Mouse (Mus musculus) heart, embryonic 14.5 days (tissue): ENCODE results near the gene Rab22a. TPM values are rescaled to one million over a fixed set of nuclear protein-coding genes. Genes with fewer than 3 reads are reported as not detected.

Experiments
- ATAC-seq: fragments of 200-750 bp; cut with Nextera tagmentation; 2 replicates; pipeline ENCODE4 v1.8.0; 2017; ENCODE audit warnings: low read depth, moderate TSS enrichment; ENCODE audit not compliant: insufficient number of reproducible peaks, insufficient read depth, low FRiP score
- H3K27ac ChIP-seq, 2 experiments: fragments of 200-500 bp in 1 of 2; fragments of 300-500 bp in 1 of 2; sonication (generic) in 1 of 2; replicated peaks in 1 of 2; 2 replicates each; pipeline ENCODE4 v1.5.1; 2012 to 2014; ENCODE audit warnings: low read depth in 2 of 2, low read length in 2 of 2, control low read depth in 1 of 2, mild to moderate bottlenecking in 1 of 2, mixed read lengths in 1 of 2; ENCODE audit not compliant: control insufficient read depth in 1 of 2, insufficient read depth in 1 of 2
- H3K27me3 ChIP-seq: fragments of 300-500 bp; sonication (generic); 2 replicates; pipeline ENCODE4 v1.6.1; 2014; ENCODE audit warnings: mild to moderate bottlenecking, low read length, control low read depth; ENCODE audit not compliant: control insufficient read depth, insufficient read depth
- H3K36me3 ChIP-seq: fragments of 300-500 bp; sonication (generic); 2 replicates; pipeline ENCODE4 v1.6.1; 2014; ENCODE audit warnings: mild to moderate bottlenecking, control low read depth, low read length, mixed read lengths; ENCODE audit not compliant: control insufficient read depth, insufficient read depth
- H3K4me1 ChIP-seq, 2 experiments: fragments of 200-500 bp in 1 of 2; fragments of 300-500 bp in 1 of 2; sonication (generic) in 1 of 2; 2 replicates each; pipeline ENCODE4 v1.6.1; 2012 to 2014; ENCODE audit warnings: low read length in 2 of 2, control low read depth in 1 of 2, mixed read lengths in 1 of 2; ENCODE audit not compliant: control insufficient read depth in 2 of 2, insufficient read depth in 2 of 2
- H3K4me2 ChIP-seq: fragments of 300-500 bp; sonication (generic); 2 replicates; pipeline ENCODE4 v1.6.1; 2014; ENCODE audit warnings: mild to moderate bottlenecking, low read length
- H3K4me3 ChIP-seq, 2 experiments: fragments of 200-500 bp in 1 of 2; fragments of 300-500 bp in 1 of 2; sonication (generic) in 1 of 2; 2 replicates each; pipeline ENCODE4 v1.5.1; 2012 to 2014; ENCODE audit warnings: low read length in 2 of 2, mild to moderate bottlenecking in 2 of 2, control low read depth in 1 of 2, low read depth in 1 of 2, moderate library complexity in 1 of 2; ENCODE audit not compliant: control insufficient read depth in 1 of 2, insufficient read depth in 1 of 2
- H3K9ac ChIP-seq: fragments of 300-500 bp; sonication (generic); 2 replicates; pipeline ENCODE4 v1.6.1; 2014; ENCODE audit warnings: mild to moderate bottlenecking, low read length
- H3K9me3 ChIP-seq: fragments of 300-500 bp; sonication (generic); 2 replicates; pipeline ENCODE4 v1.6.1; 2016; ENCODE audit warnings: low read length, control low read depth; ENCODE audit not compliant: control insufficient read depth
- WGBS: fragments of 180-500 bp; shearing (Covaris S2); extraction: QIAGEN DNeasy Blood & Tissue Kit; methylation state at CpG from one replicate; pipeline ENCODE4 v1.1.7; 2014; 5-methylcytosine and 5-hydroxymethylcytosine counted together
- polyA plus RNA-seq: library from polyadenylated mRNA; unstranded; fragments of >200 nt; fragmentation: Nextera tagmentation; extraction: Ambion mirVana; gene quantifications from 2 replicates; pipeline ENCODE4 v1.2.1, GENCODE M21; 2014

The Rab22a gene
- polyA plus RNA-seq, 1 experiment from 2014 or later, result 32.9 TPM

DNA sequence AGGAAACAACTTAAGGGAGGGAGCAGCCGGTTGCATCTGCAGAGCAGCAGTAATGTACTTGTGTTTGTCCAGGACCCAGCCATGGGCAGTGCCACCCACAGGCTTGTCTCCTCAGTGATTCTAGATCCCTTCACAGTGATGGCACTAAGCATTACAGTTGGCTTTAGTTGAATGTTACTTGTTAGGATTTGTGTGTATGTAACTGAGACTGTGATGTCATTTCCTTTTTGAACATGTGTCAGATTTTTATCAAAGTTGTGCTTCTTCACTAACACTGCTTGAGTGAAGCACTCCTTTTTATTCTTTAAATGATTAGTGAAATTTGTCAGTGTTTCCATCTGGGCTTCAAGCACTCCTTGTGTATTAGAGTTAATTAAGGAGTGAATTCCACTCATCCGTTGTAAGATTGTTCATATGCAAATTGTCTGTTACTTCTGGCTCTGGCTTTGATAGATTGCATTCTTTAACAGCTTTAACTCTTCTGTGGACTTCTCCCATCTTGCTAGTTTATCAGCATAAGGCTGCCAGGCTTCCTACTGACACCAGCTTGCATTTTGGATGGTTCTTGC lies 12.9 kb downstream of the Rab22a start:
- Histone ChIP-seq H3K27me3 (no peaks in the 10 kb centered on the region), H3K27ac (no peak overlapping the region), H3K4me3 (no peak overlapping the region), H3K36me3 (peaks cover 8% of the 10 kb centered on the region), H3K4me2 (no peak overlapping the region), H3K4me1 (peaks cover 6 to 26% of the 10 kb centered on the region in 2 experiments), H3K9ac (no peak overlapping the region), H3K9me3 (no peaks in the 10 kb centered on the region)
- ATAC-seq, result no peak
- WGBS, result 75% methylated on average over 2 of the region's 2 CpGs

GRCm38 (mm10) chr2:173673469-173673868 lies 13.9 kb downstream of the Rab22a start:
- H3K27ac ChIP-seq, result no peak overlapping the region
- peaks cover 4% of the 10 kb centered on the region; the same call in 1 of the 2 replicates for H3K36me3 ChIP-seq
- no peaks in the 10 kb centered on the region for H3K27me3 ChIP-seq
- no peaks in the 10 kb centered on the region for H3K9me3 ChIP-seq
- WGBS, result 15% methylated on average over 1 of the region's 1 CpGs
- H3K9ac ChIP-seq, result no peak overlapping the region
- peak; percentile 64; the same call in 1 of the 2 replicates for ATAC-seq
- no peak overlapping the region for H3K4me3 ChIP-seq
- peaks cover 6 to 26% of the 10 kb centered on the region in 2 experiments for H3K4me1 ChIP-seq
- no peak overlapping the region for H3K4me2 ChIP-seq

DNA sequence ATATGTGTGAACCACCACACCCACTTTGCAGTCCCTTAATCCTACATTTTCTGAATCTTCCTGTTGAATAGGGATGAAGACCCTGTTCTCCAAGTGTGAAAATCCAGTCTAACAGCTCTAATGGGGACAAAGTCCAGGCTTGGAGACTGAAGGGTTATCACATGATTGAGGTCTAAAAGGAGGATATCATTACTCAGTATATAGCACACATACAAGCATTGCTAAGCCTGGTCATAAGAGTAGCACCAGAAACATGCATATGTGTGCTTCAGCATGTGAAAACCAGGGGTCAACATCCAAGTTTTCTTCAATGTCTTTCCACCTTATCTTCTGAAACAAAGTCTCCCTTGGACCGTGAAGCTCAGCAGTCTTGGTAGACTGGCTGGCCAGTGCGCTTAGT lies 19.0 kb downstream of the Rab22a start:
- H3K9me3 ChIP-seq, result no peaks in the 10 kb centered on the region
- H3K9ac ChIP-seq, result no peak overlapping the region
- H3K36me3 ChIP-seq, result peaks cover 9% of the 10 kb centered on the region; the same call in 1 of the 2 replicates
- no peak for ATAC-seq
- WGBS, result 92% methylated on average over 2 of the region's 2 CpGs
- H3K4me3 ChIP-seq, result no peak overlapping the region
- no peak overlapping the region for H3K4me2 ChIP-seq
- H3K4me1 ChIP-seq, result peaks cover 8 to 15% of the 10 kb centered on the region in 2 experiments; a peak in 3 of 4 replicates
- no peak overlapping the region for H3K27ac ChIP-seq
- no peaks in the 10 kb centered on the region for H3K27me3 ChIP-seq

DNA sequence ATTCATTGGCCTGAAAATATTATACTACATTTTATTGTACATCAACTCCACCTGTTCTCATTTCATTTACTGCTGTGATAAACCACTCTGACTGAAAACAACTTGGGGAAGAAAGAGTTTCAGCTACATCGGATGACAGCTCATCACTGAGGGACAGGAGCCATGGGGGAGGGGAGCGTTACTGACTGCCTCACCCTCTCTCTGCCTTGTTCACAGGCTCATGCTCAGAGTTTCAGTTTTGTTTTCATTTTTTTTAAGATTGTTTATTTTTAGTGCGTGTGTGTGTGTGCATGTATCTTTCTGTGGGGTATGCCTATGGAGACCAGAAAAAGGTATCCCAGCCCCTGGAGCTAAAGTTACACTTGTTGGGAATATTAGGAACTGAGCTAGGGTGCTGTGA lies 19.7 kb downstream of the Rab22a start:
- ATAC-seq, result no peak
- H3K27ac ChIP-seq, result no peak overlapping the region
- H3K4me2 ChIP-seq, result no peak overlapping the region
- no peaks in the 10 kb centered on the region for H3K9me3 ChIP-seq
- no peak overlapping the region for H3K9ac ChIP-seq
- peaks cover 10% of the 10 kb centered on the region; the same call in 1 of the 2 replicates for H3K36me3 ChIP-seq
- 53% methylated on average over 3 of the region's 3 CpGs for WGBS
- H3K27me3 ChIP-seq, result no peaks in the 10 kb centered on the region
- peaks cover 8 to 12% of the 10 kb centered on the region in 2 experiments; a peak in 3 of 4 replicates for H3K4me1 ChIP-seq
- H3K4me3 ChIP-seq, result no peak overlapping the region

- no peaks in the 10 kb centered on the region for H3K9me3 ChIP-seq
- peaks cover 8 to 12% of the 10 kb centered on the region in 2 experiments; a peak in 3 of 4 replicates for H3K4me1 ChIP-seq
- no peak overlapping the region for H3K4me3 ChIP-seq
- no peak overlapping the region for H3K9ac ChIP-seq
- H3K4me2 ChIP-seq, result no peak overlapping the region
- no peak for ATAC-seq
- no peaks in the 10 kb centered on the region for H3K27me3 ChIP-seq
- no peak overlapping the region for H3K27ac ChIP-seq
- peaks cover 10% of the 10 kb centered on the region; the same call in 1 of the 2 replicates for H3K36me3 ChIP-seq
- 91% methylated on average over 1 of the region's 1 CpGs for WGBS
Measured at GRCm38 (mm10) chr2:173680153-173680552, 20.6 kb downstream of the Rab22a start.

- Histone ChIP-seq H3K4me3 (no peak overlapping the region), H3K9me3 (no peaks in the 10 kb centered on the region), H3K4me2 (no peak overlapping the region), H3K36me3 (0 out of 2 replicates have a peak, but pooled peaks cover 6% of the 10 kb centered on the region), H3K27me3 (no peaks in the 10 kb centered on the region), H3K4me1 (peaks cover 8 to 12% of the 10 kb centered on the region in 2 experiments; a peak in 3 of 4 replicates), H3K9ac (no peak overlapping the region), H3K27ac (no peak overlapping the region)
- WGBS, result 38% methylated on average over 10 of the region's 10 CpGs
- ATAC-seq, result no peak
Measured at GRCm38 (mm10) chr2:173682773-173683172, 23.2 kb downstream of the Rab22a start.

- H3K9ac ChIP-seq, result no peak overlapping the region
- 94% methylated on average over 3 of the region's 3 CpGs for WGBS
- no peaks in the 10 kb centered on the region for H3K27me3 ChIP-seq
- H3K36me3 ChIP-seq, result peaks cover 33% of the 10 kb centered on the region
- no peak overlapping the region for H3K27ac ChIP-seq
- H3K4me2 ChIP-seq, result no peak overlapping the region
- peaks cover 8 to 11% of the 10 kb centered on the region in 2 experiments; a peak in 3 of 4 replicates for H3K4me1 ChIP-seq
- H3K4me3 ChIP-seq, result no peak overlapping the region
- ATAC-seq, result no peak
- H3K9me3 ChIP-seq, result no peaks in the 10 kb centered on the region
Measured at GRCm38 (mm10) chr2:173685781-173686361, 26.3 kb downstream of the Rab22a start.
